Mouse (Mus musculus) forebrain, embryonic 14.5 days (tissue): ENCODE measurements around the gene Uba52. TPM values are rescaled to one million over a fixed set of nuclear protein-coding genes. Genes with fewer than 3 reads are reported as not detected.
A peak's percentile ranks its signal among the peaks of the same experiment; 100 is the strongest.

Source experiments
- ATAC-seq: fragments of 200-750 bp; cut with Nextera tagmentation; 2 replicates; pipeline ENCODE4 v1.8.0; 2017; ENCODE audit warnings: mild to moderate bottlenecking, moderate library complexity
- DNase-seq: peaks from one replicate; pipeline ENCODE4 v3.0.0-alpha.2; 2015; ENCODE audit warnings: low spot score
- H3K27ac ChIP-seq: fragments of 300-500 bp; sonication (generic); 2 replicates; pipeline ENCODE4 v1.5.1; 2014; ENCODE audit warnings: low read depth, mild to moderate bottlenecking, control low read depth, low read length, moderate library complexity
- H3K27me3 ChIP-seq: fragments of 300-500 bp; sonication (generic); replicated peaks from 2 replicates; pipeline ENCODE4 v1.6.1; 2014; ENCODE audit warnings: low read length, control low read depth, mixed read lengths; ENCODE audit not compliant: control insufficient read depth, insufficient read depth
- H3K36me3 ChIP-seq: fragments of 300-500 bp; sonication (generic); 2 replicates; pipeline ENCODE4 v1.6.1; 2014; ENCODE audit warnings: low read length, control low read depth; ENCODE audit not compliant: control insufficient read depth, insufficient read depth
- H3K4me1 ChIP-seq: fragments of 300-500 bp; sonication (generic); 2 replicates; pipeline ENCODE4 v1.6.1; 2014; ENCODE audit warnings: antibody characterized with exemption, low read length, control low read depth; ENCODE audit not compliant: control insufficient read depth, insufficient read depth
- H3K4me2 ChIP-seq: fragments of 300-500 bp; sonication (generic); 2 replicates; pipeline ENCODE4 v1.6.1; 2014; ENCODE audit warnings: mild to moderate bottlenecking, control low read depth, low read length
- H3K4me3 ChIP-seq: fragments of 300-500 bp; sonication (generic); 2 replicates; pipeline ENCODE4 v1.5.1; 2014; ENCODE audit warnings: low read depth, low read length, control low read depth
- H3K9ac ChIP-seq: fragments of 300-500 bp; sonication (generic); 2 replicates; pipeline ENCODE4 v1.6.1; 2014; ENCODE audit warnings: mild to moderate bottlenecking, low read length, control low read depth, moderate library complexity
- H3K9me3 ChIP-seq: fragments of 300-500 bp; sonication (generic); replicated peaks from 2 replicates; pipeline ENCODE4 v1.6.1; 2016; ENCODE audit warnings: low read length, control low read depth, mixed read lengths; ENCODE audit not compliant: control insufficient read depth
- WGBS: fragments of 180-500 bp; shearing (Covaris S2); extraction: QIAGEN DNeasy Blood & Tissue Kit; methylation state at CpG from one replicate; pipeline ENCODE4 v1.1.7; 2014; 5-methylcytosine and 5-hydroxymethylcytosine counted together
- polyA plus RNA-seq: library from polyadenylated mRNA; unstranded; fragments of >200 nt; fragmentation: Nextera tagmentation; extraction: Ambion mirVana; gene quantifications from 2 replicates; pipeline ENCODE4 v1.2.1, GENCODE M21; 2014

The Uba52 gene
- polyA plus RNA-seq, 1 experiment from 2014 or later: 911 TPM

- Histone ChIP-seq H3K4me3 (peak overlapping the region; percentile 30), H3K9me3 (no peaks in the 10 kb centered on the region), H3K4me1 (peaks cover 6% of the 10 kb centered on the region; the same call in 1 of the 2 replicates), H3K27me3 (peaks cover 99% of the 10 kb centered on the region), H3K4me2 (peak overlapping the region; percentile 57), H3K9ac (no peak overlapping the region), H3K27ac (no peak overlapping the region), H3K36me3 (no peaks in the 10 kb centered on the region)
- WGBS: 1% methylated on average over 45 of the region's 47 CpGs
- ATAC-seq (no peak), DNase-seq (no peak)
Observed at GRCm38 (mm10) chr8:70493692-70494415, 16.7 kb downstream of the Uba52 start.

- 0 out of 2 replicates have a peak within 1 kb of the TSS, but pooled peaks have one; percentile 25 for H3K9ac ChIP-seq
- ATAC-seq: no peak
- H3K27me3 ChIP-seq: peaks cover 100% of the 10 kb centered on the region
- peak within 1 kb of the TSS; percentile 30 for H3K4me3 ChIP-seq
- H3K4me1 ChIP-seq: peaks cover 9% of the 10 kb centered on the region
- WGBS: 2% methylated on average over 58 of the region's 93 CpGs
- DNase-seq: no peak
- H3K4me2 ChIP-seq: peak within 1 kb of the TSS; percentile 57
- no peaks in the 10 kb centered on the region for H3K36me3 ChIP-seq
- H3K27ac ChIP-seq: no peak within 1 kb of the TSS
- H3K9me3 ChIP-seq: no peaks in the 10 kb centered on the region
Observed at GRCm38 (mm10) chr8:70492664-70493640, 17.6 kb downstream of the Uba52 start, which contains the start of gene Crlf1. TSS of gene Crlf1 (plus strand) at chr8:70493158.

- Histone ChIP-seq H3K9me3 (no peaks in the 10 kb centered on the region), H3K36me3 (no peaks in the 10 kb centered on the region), H3K4me1 (peaks cover 9% of the 10 kb centered on the region), H3K27me3 (peaks cover 91% of the 10 kb centered on the region), H3K4me3 (no peak overlapping the region), H3K4me2 (no peak overlapping the region), H3K27ac (no peak overlapping the region), H3K9ac (no peak overlapping the region)
- WGBS: 1% methylated on average over 20 of the region's 20 CpGs
- ATAC-seq: no peak
- DNase-seq: no peak
Observed at GRCm38 (mm10) chr8:70490880-70491495, 19.6 kb downstream of the Uba52 start.

GRCm38 (mm10) chr8:70490061-70490879 lies 20.3 kb downstream of the Uba52 start:
- H3K9ac ChIP-seq: no peak overlapping the region
- no peaks in the 10 kb centered on the region for H3K36me3 ChIP-seq
- no peak overlapping the region for H3K4me2 ChIP-seq
- H3K4me3 ChIP-seq: no peak overlapping the region
- H3K27me3 ChIP-seq: peaks cover 91% of the 10 kb centered on the region
- 6% methylated on average over 10 of the region's 10 CpGs for WGBS
- DNase-seq (no peak), ATAC-seq (no peak)
- H3K27ac ChIP-seq: no peak overlapping the region
- peaks cover 9% of the 10 kb centered on the region for H3K4me1 ChIP-seq
- no peaks in the 10 kb centered on the region for H3K9me3 ChIP-seq

GRCm38 (mm10) chr8:70489576-70489975 lies 21.0 kb downstream of the Uba52 start:
- ATAC-seq: no peak
- no peak overlapping the region for H3K4me3 ChIP-seq
- H3K4me2 ChIP-seq: peak overlapping the region; percentile 14; the same call in 1 of the 2 replicates

GRCm38 (mm10) chr8:70488931-70489470 lies 21.6 kb downstream of the Uba52 start:
- WGBS: 4% methylated on average over 14 of the region's 14 CpGs
- peak overlapping the region; percentile 14; the same call in 1 of the 2 replicates for H3K4me2 ChIP-seq
- H3K4me1 ChIP-seq: peaks cover 9% of the 10 kb centered on the region
- peaks cover 89% of the 10 kb centered on the region for H3K27me3 ChIP-seq
- no peak overlapping the region for H3K9ac ChIP-seq
- H3K36me3 ChIP-seq: no peaks in the 10 kb centered on the region
- no peak overlapping the region for H3K4me3 ChIP-seq
- ATAC-seq (no peak), DNase-seq (no peak)
- no peak overlapping the region for H3K27ac ChIP-seq
- H3K9me3 ChIP-seq: no peaks in the 10 kb centered on the region

More at GRCm38 (mm10) chr8:70489576-70489975, 21.0 kb downstream of the Uba52 start:
- no peaks in the 10 kb centered on the region for H3K36me3 ChIP-seq
- no peak overlapping the region for H3K9ac ChIP-seq
- 2% methylated on average over 20 of the region's 41 CpGs for WGBS
- DNase-seq: no peak
- H3K9me3 ChIP-seq: no peaks in the 10 kb centered on the region
- H3K27ac ChIP-seq: no peak overlapping the region
- H3K4me1 ChIP-seq: peaks cover 9% of the 10 kb centered on the region
- H3K27me3 ChIP-seq: peaks cover 90% of the 10 kb centered on the region

- H3K9ac ChIP-seq: peak overlapping the region; percentile 48
- H3K4me1 ChIP-seq: peaks cover 8% of the 10 kb centered on the region
- H3K27me3 ChIP-seq: peaks cover 81% of the 10 kb centered on the region
- H3K36me3 ChIP-seq: no peaks in the 10 kb centered on the region
- H3K4me2 ChIP-seq: peak overlapping the region; percentile 55
- no peak for DNase-seq
- peak overlapping the region; percentile 15; the same call in 1 of the 2 replicates for H3K4me3 ChIP-seq
- no peak overlapping the region for H3K27ac ChIP-seq
- ATAC-seq: 0 out of 2 replicates have a peak, but pooled peaks have one; percentile 24
- 3% methylated on average over 55 of the region's 55 CpGs for WGBS
- H3K9me3 ChIP-seq: no peaks in the 10 kb centered on the region
Observed at GRCm38 (mm10) chr8:70487993-70488796, 22.4 kb downstream of the Uba52 start.
